Mouse (Mus musculus) ES-CJ7 (cell line): ENCODE data around the gene Ifna5.
"Not testable (repeated sequence)": the region's sequence is repeated elsewhere in the genome, so short reads cannot be mapped to it uniquely, and the experiment has no call there.

Source experiments
- DNase-seq: peaks from one replicate; pipeline ENCODE4 v3.0.0; 2011; ENCODE audit warnings: low read depth, low spot score

Gene Ifna5

GRCm38 (mm10) chr4:88835225-88835624 is at the start of gene Ifna5:
TSS of gene Ifna5 (plus strand) at chr4:88835525.
- not testable (repeated sequence) for DNase-seq

DNA sequence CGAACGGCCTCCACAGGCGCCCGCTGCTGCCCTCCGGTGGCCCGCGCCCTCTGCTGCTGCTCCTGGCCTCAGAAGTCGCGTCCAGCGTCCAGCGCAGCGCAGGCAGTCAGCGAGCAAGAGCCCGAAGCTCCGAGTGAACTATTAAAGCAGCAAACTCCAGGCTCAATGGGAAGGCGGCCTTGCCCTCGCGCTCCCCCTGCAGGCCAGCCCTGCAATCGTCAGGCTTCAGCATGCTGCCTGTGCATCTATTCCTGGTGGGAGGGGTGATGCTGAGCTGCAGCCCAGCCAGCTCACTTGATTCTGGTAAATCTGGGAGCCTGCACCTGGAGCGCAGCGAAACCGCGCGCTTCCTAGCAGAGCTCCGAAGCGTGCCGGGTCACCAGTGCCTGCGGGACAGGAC is 46.9 kb upstream of the Ifna5 start, which contains the start of gene Gm13277:
Gene Gm13277 (plus strand): TSS at position 231 of the 400 bp plus-strand sequence.
- DNase-seq = not testable (repeated sequence)

GRCm38 (mm10) chr4:88791250-88791649 is 44.1 kb upstream of the Ifna5 start, which contains the start of gene Gm13278:
TSS of gene Gm13278 (plus strand) at chr4:88791550.
- DNase-seq = not testable (repeated sequence)

GRCm38 (mm10) chr4:88793936-88794675 is 41.2 kb upstream of the Ifna5 start, which contains the start of gene Gm13275:
TSS of gene Gm13275 (plus strand) at chr4:88794487.
- DNase-seq = not testable (repeated sequence)

- not testable (repeated sequence) for DNase-seq
These were observed 38.2 kb upstream of the Ifna5 start, which contains the start of gene Gm13279 for GRCm38 (mm10) chr4:88797097-88797496. TSS of gene Gm13279 (plus strand) at chr4:88797397.

DNA sequence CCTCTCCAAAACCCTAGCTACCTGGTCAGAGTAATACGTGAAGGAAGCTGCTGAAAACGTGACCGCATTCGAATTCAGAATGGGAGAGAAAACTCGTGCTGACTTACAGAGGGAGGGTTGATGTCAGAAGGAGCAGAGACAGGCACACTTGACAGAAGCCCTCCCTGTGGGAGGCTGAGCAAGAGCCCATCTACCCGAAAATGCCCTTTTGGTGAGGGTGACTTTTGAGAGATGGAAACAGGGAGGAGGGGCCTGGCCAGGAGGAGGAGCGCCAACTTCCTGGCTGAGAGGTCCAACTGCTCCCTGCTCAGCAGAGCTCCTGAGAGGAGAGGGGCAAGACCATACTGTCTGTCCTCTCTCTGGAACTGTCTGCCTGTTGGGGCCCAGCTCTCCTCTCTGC is 36.0 kb upstream of the Ifna5 start, which contains the start of gene Gm13285:
Gene Gm13285 (plus strand): TSS at position 301 of the 400 bp plus-strand sequence.
- not testable (repeated sequence) for DNase-seq

GRCm38 (mm10) chr4:88802954-88803353 is 32.4 kb upstream of the Ifna5 start, which contains the start of gene Gm13287:
TSS of gene Gm13287 (plus strand) at chr4:88803254.
- not testable (repeated sequence) for DNase-seq

- DNase-seq = not testable (repeated sequence)
These were observed 30.1 kb upstream of the Ifna5 start, which contains the start of gene Gm13288 for GRCm38 (mm10) chr4:88805231-88805630. TSS of gene Gm13288 (plus strand) at chr4:88805531.

DNA sequence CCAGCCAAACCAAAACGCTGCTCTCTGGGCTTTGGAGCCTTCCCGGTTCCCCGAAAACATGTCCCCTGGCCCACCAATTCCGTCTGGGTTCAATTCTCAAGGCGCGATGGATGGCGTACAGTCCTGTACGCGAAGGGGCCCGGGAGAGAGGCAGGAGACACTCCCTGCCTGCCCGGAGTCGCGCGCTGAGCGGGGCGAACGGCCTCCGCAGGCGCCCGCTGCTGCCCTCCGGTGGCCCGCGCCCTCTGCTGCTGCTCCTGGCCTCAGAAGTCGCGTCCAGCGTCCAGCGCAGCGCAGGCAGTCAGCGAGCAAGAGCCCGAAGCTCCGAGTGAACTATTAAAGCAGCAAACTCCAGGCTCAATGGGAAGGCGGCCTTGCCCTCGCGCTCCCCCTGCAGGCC is 29.6 kb upstream of the Ifna5 start:
- not testable (repeated sequence) for DNase-seq

DNA sequence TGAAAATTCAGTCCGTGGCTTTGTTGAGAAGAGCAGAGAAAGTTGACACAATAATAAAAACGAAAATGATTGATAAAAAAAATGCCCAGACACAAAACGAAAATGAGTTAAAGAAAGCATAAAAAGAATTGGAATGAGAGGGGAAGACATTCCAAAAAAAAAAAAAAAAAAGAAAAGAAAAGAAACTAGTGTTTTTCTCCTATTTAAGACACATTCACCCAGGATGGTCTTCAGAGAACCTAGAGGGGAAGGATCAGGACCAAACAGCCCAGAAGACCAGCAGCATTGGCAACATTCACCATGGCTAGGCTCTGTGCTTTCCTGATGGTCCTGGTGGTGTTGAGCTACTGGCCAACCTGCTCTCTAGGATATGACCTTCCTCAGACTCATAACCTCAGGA is 19.4 kb upstream of the Ifna5 start, which contains the start of gene Ifna7:
Gene Ifna7 (plus strand): TSS at position 301 of the 400 bp plus-strand sequence.
- no peak for DNase-seq

DNA sequence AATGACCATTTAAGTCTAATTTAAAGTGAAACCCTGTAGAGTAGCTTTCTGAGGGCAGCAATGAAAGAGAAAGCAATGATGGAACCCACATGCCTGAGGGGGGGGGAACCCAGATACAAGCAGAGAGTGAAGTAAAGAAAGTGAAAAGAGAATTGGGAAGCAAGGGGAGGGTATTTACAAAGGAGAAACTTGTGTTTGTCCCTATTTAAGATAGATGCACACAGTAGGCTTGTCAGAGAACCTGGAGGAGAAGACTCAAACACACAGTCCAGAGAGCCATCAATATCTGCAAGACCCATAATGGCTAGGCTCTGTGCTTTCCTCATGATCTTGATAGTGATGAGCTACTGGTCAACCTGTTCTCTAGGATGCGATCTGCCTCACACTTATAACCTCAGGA is 15.7 kb upstream of the Ifna5 start, which contains the start of gene Ifna11:
Gene Ifna11 (plus strand): TSS at position 301 of the 400 bp plus-strand sequence.
- DNase-seq = no peak

GRCm38 (mm10) chr4:88822995-88823394 is 12.3 kb upstream of the Ifna5 start:
- no peak for DNase-seq

DNA sequence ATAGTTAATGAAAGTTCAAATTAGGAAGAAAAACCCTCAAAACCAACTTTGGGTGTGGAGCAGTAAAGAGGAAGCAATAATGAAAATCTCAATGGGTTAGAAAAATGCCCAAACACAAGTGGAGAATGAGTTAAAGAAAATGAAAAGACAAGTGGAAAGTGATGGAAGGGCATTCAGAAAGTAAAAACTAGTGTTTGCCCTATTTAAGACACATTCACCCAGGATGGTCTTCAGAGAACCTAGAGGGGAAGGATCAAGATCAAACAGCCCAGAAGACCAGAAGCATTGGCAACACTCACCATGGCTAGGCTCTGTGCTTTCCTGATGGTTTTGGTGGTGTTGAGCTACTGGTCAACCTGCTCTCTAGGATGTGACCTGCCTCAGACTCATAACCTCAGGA is 8.2 kb upstream of the Ifna5 start, which contains the start of gene Ifna6:
Gene Ifna6 (plus strand): TSS at position 301 of the 400 bp plus-strand sequence.
- not testable (repeated sequence) for DNase-seq

DNA sequence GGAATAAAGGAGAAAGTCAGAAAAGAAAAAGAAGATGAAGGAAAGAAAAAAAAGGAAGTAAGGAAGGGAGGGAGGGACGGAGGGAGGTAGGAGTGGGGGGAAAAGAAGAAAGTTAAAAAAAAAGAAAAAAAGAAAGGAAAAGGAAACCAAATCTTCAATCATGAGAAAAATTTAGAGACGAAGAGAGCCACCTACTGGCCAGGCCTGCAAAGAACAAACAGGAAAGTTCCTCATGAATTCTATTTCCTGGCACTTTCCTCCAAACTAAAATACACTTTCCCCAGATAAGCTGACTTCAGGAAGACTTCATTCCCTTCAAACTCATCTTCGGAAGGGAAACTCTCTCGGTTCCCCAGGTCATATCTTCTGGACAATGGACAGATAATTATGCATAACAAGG is 4.8 kb upstream of the Ifna5 start:
- peak; percentile 9 for DNase-seq

DNA sequence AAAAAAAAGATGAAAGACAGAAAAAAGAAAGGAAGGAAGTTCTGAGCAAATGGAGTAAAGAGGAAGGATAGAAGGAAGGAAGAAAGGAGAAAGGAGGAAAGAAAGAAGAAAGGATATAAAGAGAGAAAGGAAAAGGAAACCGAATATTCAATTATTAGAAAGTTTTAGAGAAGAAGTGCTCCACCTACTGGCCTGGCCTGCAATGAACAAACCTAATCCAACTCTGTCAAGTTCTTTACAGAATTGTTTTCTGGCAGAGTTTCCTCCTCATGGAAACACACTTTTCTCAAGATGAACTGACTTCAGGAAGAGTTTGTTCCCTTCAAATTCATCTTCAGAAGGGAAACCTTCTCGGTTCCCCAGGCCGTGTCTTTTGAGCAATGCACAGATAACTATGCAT is 3.5 kb downstream of the Ifna5 start:
- no peak for DNase-seq

- DNase-seq = no peak
These were observed 4.7 kb downstream of the Ifna5 start for GRCm38 (mm10) chr4:88840058-88840457.

DNA sequence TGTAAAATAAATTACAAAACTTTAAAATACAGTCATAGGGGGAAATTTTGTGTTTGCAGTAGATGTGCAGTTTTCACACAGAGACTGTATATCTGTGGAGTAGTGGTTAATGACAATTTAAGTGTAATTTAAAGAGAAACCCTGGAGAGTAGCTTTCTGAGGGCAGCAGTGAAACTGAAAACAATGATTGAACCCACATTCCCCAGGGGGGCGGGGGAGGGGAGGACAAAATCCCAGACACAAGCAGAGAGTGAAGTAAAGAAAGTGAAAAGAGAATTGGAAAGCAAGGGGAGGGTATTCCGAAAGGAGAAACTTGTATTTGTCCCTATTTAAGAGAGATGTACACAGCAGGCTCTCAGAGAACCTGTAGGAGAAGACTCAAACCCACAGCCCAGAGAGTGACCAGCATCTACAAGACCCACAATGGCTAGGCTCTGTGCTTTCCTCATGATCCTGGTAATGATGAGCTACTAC is 6.2 kb downstream of the Ifna5 start, which contains the start of gene Ifna4:
Gene Ifna4 (plus strand): TSS at position 424 of the 474 bp plus-strand sequence.
- no peak for DNase-seq

DNA sequence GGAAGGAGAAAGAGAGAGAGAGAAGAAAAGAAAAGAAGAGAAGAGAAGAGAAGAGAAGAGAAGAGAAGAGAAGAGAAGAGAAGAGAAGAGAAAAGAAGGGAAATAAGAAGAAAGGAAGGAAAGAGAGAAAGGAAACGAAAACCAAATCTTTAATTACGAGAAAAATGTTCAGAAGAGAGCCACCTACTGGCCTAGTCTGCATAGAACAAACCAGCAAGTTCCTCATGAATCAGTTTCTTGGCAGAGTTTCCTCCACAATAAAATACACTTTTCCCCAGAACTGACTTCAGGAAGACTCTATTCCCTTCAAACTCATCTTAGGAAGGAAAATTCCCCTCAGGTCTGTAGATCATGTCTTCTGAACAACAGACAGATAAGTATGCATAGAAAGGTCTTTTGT is 10.0 kb downstream of the Ifna5 start:
- no peak for DNase-seq

- DNase-seq = no peak
These were observed 14.4 kb downstream of the Ifna5 start, which contains the start of gene Ifna1 for GRCm38 (mm10) chr4:88849698-88850097. TSS of gene Ifna1 (plus strand) at chr4:88850087.

DNA sequence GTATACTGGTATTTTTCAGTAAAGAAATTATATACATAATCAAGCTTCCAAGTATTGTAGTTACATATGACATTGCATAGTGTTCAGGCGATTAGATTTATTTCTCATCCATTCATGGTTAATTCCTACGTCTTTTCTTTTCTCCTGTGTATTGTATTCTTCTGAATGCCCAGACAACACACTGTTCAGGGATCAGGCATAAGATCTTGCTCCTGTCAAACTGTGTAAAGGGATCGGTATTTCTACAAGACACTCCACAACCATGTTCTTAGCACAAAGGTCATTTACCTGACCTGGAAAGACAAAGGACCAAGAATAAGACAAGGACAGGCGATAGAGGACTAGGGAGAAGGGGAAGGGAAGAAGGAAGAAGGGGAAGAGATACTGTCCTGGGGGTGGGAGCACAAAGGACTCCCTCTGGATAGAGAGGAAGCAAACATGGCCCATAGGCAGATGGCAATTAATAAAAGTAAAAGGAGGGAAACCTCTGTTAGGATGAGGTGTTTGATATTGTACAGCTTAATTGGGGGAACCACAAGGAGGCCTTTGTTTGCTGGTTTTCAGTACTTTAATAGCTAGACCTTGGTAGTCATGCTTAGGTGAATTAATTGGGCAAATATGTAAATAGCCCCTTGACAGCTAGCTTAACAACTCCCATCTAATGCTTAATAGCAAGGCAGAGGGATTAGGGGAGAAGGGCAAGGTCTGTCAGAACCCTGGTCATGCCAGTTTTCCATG is 15.9 kb downstream of the Ifna5 start:
- no peak for DNase-seq

- no peak for DNase-seq
These were observed 23.9 kb downstream of the Ifna5 start for GRCm38 (mm10) chr4:88859214-88859613.

DNA sequence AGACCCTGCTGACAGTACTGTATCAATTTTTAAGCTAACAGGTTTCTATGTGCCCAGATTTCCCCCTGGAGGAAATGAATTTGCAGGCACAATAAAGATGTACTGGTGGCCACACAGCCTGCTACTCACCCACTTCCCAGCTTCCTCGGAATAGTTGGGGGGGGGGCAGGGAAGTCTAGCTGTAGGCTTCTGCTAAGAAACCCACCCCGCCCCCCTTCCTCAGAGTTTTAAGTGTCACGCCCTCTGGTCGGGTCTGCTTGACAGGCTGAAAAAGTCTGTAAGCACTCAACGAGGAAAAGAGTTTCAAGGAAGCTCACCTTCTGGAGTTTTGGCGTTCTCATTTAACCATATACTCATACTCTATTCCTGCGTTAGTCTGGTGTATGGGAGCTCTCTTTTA is 28.0 kb downstream of the Ifna5 start:
- DNase-seq = peak; percentile 75
